18 mouse cellular contexts compared by ENCODE assay signal in the genomic region with DNA sequence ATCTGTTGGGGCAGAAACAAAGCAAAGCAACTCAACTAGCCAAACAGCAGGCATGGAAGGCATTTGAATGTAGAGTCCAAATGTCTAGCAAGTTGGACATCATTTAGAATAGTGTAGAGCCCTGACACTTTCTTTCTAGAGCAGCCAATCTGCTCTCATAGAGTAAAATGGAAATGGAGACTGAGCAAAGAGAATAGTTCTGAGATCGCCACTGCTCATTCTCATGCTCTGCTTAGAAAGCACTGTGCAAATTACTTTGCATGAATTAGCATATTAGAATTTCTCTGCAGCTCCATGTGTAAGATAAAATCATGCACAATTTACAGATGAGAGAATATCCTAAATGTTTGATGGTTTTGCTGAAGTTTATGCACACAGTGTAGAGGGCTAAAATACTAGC.
"Had no signal": no experiment of that assay in that cellular context is flagged by ENCODE, and none has a peak within 500 bp of the region (broad histone marks: within the 10 kb centered on the region; RNA-seq: fewer than 3 reads in every experiment).

No protein-coding gene starts in this region.

- H3K4me2 ChIP-seq: lung, embryonic 14.5 days; midbrain, embryonic 12.5 days; midbrain, embryonic 15.5 days; neural tube, embryonic 13.5 days; neural tube, embryonic 15.5 days had no signal

- H3K27ac ChIP-seq: midbrain, embryonic 10.5 days; midbrain, embryonic 12.5 days; midbrain, embryonic 15.5 days; neural tube, embryonic 13.5 days; neural tube, embryonic 15.5 days had no signal

- H3K4me3 ChIP-seq: midbrain, embryonic 10.5 days; midbrain, embryonic 12.5 days; midbrain, embryonic 15.5 days; myocyte; neural tube, embryonic 13.5 days; neural tube, embryonic 15.5 days had no signal

- H3K36me3 ChIP-seq: midbrain, embryonic 10.5 days; midbrain, embryonic 12.5 days; midbrain, embryonic 15.5 days; neural tube, embryonic 13.5 days; neural tube, embryonic 15.5 days had no signal

- ATAC-seq: midbrain, embryonic 15.5 days had no signal

- H3K9ac ChIP-seq: lung, embryonic 14.5 days; midbrain, embryonic 12.5 days; midbrain, embryonic 15.5 days; neural tube, embryonic 13.5 days; neural tube, embryonic 15.5 days had no signal

- H3K27me3 ChIP-seq: midbrain, embryonic 12.5 days; midbrain, embryonic 15.5 days; neural tube, embryonic 13.5 days; neural tube, embryonic 15.5 days had no signal

- DNase-seq: lung, adult 18-20 months; lung, embryonic 14.5 days; lung, postnatal 10 days; lung, postnatal 4 days; retina, postnatal 1 day; right cerebral cortex, adult 18-20 months; right cerebral cortex, postnatal 25 days; right cerebral cortex, postnatal 4 days; spleen, adult 18-20 months; thymus, adult 18-20 months; thymus, postnatal 14 days; thymus, postnatal 36 days had no signal

- H3K9me3 ChIP-seq: midbrain, embryonic 10.5 days; midbrain, embryonic 12.5 days; midbrain, embryonic 15.5 days; neural tube, embryonic 13.5 days; neural tube, embryonic 15.5 days had no signal

- H3K4me1 ChIP-seq: midbrain, embryonic 10.5 days; midbrain, embryonic 12.5 days; midbrain, embryonic 15.5 days; neural tube, embryonic 13.5 days; neural tube, embryonic 15.5 days had no signal
